Mouse (Mus musculus): ENCODE measurements around the gene Abhd18. TPM values are rescaled to one million over a fixed set of nuclear protein-coding genes. Genes with fewer than 3 reads are reported as not detected.

Abhd18 gene
- polyA plus RNA-seq (2012; rRNA removed; ENCODE audit: low replicate concordance): 3.8 and 5.8 TPM in 2 replicates

GRCm38 (mm10) chr3:40846957-40847017 is at the start of gene Abhd18:
TSS of gene Abhd18 (plus strand) at chr3:40846970.

DNA sequence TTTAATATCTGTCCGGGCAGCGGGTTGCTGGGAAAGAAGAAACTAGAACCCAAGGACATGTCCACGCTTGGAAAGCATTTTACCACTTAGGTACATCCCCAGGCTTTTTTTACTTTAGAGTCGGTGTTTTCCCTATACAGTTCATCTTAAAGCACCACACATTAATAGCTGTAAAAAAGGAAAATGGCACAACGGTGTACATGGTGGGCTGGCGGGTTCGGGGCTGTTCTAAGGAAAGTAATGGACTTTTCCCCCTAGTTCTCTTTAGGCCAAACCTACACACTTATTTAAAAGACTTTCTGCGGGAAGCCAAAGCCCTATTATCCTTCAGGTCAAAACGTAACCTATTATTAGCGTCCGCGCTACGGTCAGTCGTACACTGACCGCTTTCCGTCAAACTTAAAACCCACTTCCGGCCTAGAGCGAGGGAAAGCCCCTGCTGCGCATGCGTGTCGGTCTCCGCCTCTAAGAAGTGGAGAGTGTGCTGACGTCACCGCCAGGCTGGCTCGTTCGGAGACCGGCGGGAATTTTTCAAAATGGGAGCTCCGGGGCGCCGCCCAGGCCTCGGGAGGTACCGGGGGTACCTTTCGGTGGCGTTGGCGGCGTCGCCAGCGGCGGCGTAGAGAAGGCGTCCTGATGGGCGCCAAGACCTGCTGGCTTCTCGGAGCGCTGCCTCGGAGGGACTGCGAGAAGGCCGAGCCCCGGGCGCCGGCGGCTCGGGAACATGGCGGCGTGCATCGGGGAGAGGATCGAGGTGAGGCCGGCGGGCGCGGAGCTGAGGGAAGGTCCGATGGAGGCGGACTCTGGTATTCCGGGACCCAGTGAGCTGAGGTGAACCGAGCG is 47.0 kb upstream of the Abhd18 start, which contains the start of gene Plk4:
Gene Plk4, plus strand, starts transcription at position 490 of the 843 bp plus-strand sequence.

GRCm38 (mm10) chr3:40846473-40846956 is 255 bp upstream of the Abhd18 start, which contains the start of gene Mfsd8:
TSS of gene Mfsd8 (minus strand) at chr3:40846886.

DNA sequence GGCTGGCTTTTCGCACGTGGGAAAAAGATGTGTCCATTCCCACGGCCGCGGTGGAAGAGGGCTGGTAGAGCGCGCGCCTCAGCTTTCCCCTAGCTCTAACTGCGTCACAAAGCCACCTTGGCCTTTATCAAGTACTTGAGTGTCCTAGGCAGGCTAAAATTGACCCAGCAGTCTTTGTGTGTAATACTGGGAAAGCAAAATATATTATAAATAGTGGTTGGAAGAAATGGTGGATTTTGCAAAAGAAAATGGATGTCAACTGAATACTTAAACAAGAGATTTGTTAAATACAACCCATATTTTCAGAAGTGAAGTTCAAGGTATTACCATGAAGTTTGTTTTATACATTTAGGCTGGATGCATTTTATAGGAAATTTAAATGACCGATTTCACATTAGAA is 55.7 kb downstream of the Abhd18 start, which contains the start of gene 1700034I23Rik:
Gene 1700034I23Rik, minus strand, starts transcription at position 101 of the 400 bp plus-strand sequence.

GRCm38 (mm10) chr3:40949170-40949902 is 102.6 kb downstream of the Abhd18 start, which contains the start of gene Larp1b:
TSS of gene Larp1b (plus strand) at chr3:40949828.

Other genes with a start within 250 kb of the Abhd18 start
- 0.04 and 0.12 TPM in 2 replicates for gene Slc25a31, start 138.1 kb upstream of the Abhd18 start, polyA plus RNA-seq (2012; rRNA removed; ENCODE audit: low replicate concordance)
- gene Hspa4l, start 102.5 kb upstream of the Abhd18 start, polyA plus RNA-seq (2012; rRNA removed; ENCODE audit: low replicate concordance): 3.4 and 9.1 TPM in 2 replicates
- 2.6 and 5.2 TPM in 2 replicates for gene Plk4, start 47.0 kb upstream of the Abhd18 start, polyA plus RNA-seq (2012; rRNA removed; ENCODE audit: low replicate concordance)
- 8.0 and 21.5 TPM in 2 replicates for gene Mfsd8, start 84 bp upstream of the Abhd18 start, polyA plus RNA-seq (2012; rRNA removed; ENCODE audit: low replicate concordance)
- not detected in 2 replicates for gene 1700034I23Rik, start 55.6 kb downstream of the Abhd18 start, polyA plus RNA-seq (2012; rRNA removed; ENCODE audit: low replicate concordance)
- 7.5 and 13.8 TPM in 2 replicates for gene Larp1b, start 102.9 kb downstream of the Abhd18 start, polyA plus RNA-seq (2012; rRNA removed; ENCODE audit: low replicate concordance)
- gene Pgrmc2, start 236.1 kb downstream of the Abhd18 start, polyA plus RNA-seq (2012; rRNA removed; ENCODE audit: low replicate concordance): 28.7 and 31.1 TPM in 2 replicates

Measured in subcutaneous adipose tissue, adult 2 months (tissue).